In genomic region chr19:7062916-7063315, GRCm38 (mm10) we compare ENCODE assay signal across 15 mouse cellular contexts. TPM values are rescaled to one million over a fixed set of nuclear protein-coding genes. Genes with fewer than 3 reads are reported as not detected.
"Had no signal": no experiment of that assay in that cellular context is flagged by ENCODE, and none has a peak within 500 bp of the region (broad histone marks: within the 10 kb centered on the region; RNA-seq: fewer than 3 reads in every experiment).

No protein-coding gene starts in this region.

- H3K4me2 ChIP-seq: lung, embryonic 14.5 days; midbrain, embryonic 11.5 days; midbrain, embryonic 13.5 days; midbrain, embryonic 15.5 days; neural tube, embryonic 12.5 days; stomach, embryonic 15.5 days had no signal

- H3K27ac ChIP-seq: midbrain, embryonic 13.5 days; midbrain, embryonic 15.5 days; neural tube, embryonic 12.5 days; stomach, embryonic 15.5 days; stomach, postnatal 0 days had no signal

- H3K27me3 ChIP-seq: stomach, embryonic 15.5 days had no signal

- H3K4me3 ChIP-seq: midbrain, embryonic 13.5 days; midbrain, embryonic 15.5 days; neural tube, embryonic 12.5 days; stomach, embryonic 15.5 days had no signal

- H3K36me3 ChIP-seq: midbrain, embryonic 13.5 days; midbrain, embryonic 15.5 days; neural tube, embryonic 12.5 days; stomach, embryonic 15.5 days had no signal

- ATAC-seq: midbrain, embryonic 13.5 days; midbrain, embryonic 15.5 days had no signal

- DNase-seq: lung, embryonic 14.5 days; lung, postnatal 10 days; lung, postnatal 4 days; right cerebral cortex, postnatal 14 days; thymus, adult 2 months; thymus, postnatal 25 days; thymus, postnatal 4 days had no signal

- H3K9ac ChIP-seq: lung, embryonic 14.5 days; midbrain, embryonic 13.5 days; midbrain, embryonic 15.5 days; neural tube, embryonic 12.5 days; stomach, embryonic 15.5 days had no signal

- H3K9me3 ChIP-seq: midbrain, embryonic 13.5 days; midbrain, embryonic 15.5 days; neural tube, embryonic 12.5 days; stomach, embryonic 15.5 days had no signal

RNA-seq across cellular contexts. Expression of gene Macrod1, which starts 6.3 kb away (rescaled TPM):
- total RNA-seq: monocyte, adult 5-6 weeks had no signal

RNA-seq across cellular contexts. Expression of gene Flrt1, which starts 42.6 kb away (rescaled TPM):
- total RNA-seq: megakaryocyte, adult 5-6 weeks had no signal
